Mouse (Mus musculus) olfactory bulb, adult 2 months (tissue): ENCODE measurements around the gene Yes1. TPM values are rescaled to one million over a fixed set of nuclear protein-coding genes. Genes with fewer than 3 reads are reported as not detected.
A peak's percentile ranks its signal among the peaks of the same experiment; 100 is the strongest.
"Not testable (repeated sequence)": the region's sequence is repeated elsewhere in the genome, so short reads cannot be mapped to it uniquely, and the experiment has no call there.

Source experiments
- H3K27ac ChIP-seq: fragments of 200-500 bp; 2 replicates; pipeline ENCODE4 v1.5.1; 2012; ENCODE audit warnings: low read depth, low read length; ENCODE audit not compliant: insufficient read depth
- H3K4me1 ChIP-seq: fragments of 200-500 bp; 2 replicates; pipeline ENCODE4 v1.6.1; 2012; ENCODE audit warnings: low read length; ENCODE audit not compliant: control insufficient read depth, insufficient read depth
- H3K4me3 ChIP-seq: fragments of 200-500 bp; 2 replicates; pipeline ENCODE4 v1.5.1; 2012; ENCODE audit warnings: mild to moderate bottlenecking, low read depth, low read length, moderate library complexity; ENCODE audit not compliant: insufficient read depth
- CTCF ChIP-seq: fragments of 200-500 bp; IDR thresholded peaks from 2 replicates; pipeline ENCODE4 v1.5.1; 2012; ENCODE audit warnings: low read depth, mild to moderate bottlenecking, low read length, moderate library complexity; ENCODE audit not compliant: insufficient read depth
- POLR2A ChIP-seq: fragments of 200-500 bp; IDR thresholded peaks from 2 replicates; pipeline ENCODE4 v1.6.1; 2012; ENCODE audit warnings: mild to moderate bottlenecking, low read depth, low read length, moderate library complexity; ENCODE audit not compliant: insufficient read depth
- WGBS: fragments of 180-500 bp; shearing (Covaris S2); methylation state at CpG from one replicate; pipeline ENCODE4 v1.1.7; 2018; 5-methylcytosine and 5-hydroxymethylcytosine counted together
- polyA plus RNA-seq: library from polyadenylated mRNA; stranded (reverse); fragments of >200 nt; gene quantifications from 2 replicates; pipeline ENCODE4 v1.2.4, GENCODE M21; 2012; ENCODE audit warnings: low replicate concordance; ENCODE audit not compliant: missing spikeins, insufficient read depth, insufficient read length

The Yes1 gene
- polyA plus RNA-seq, 1 experiment, result not detected

GRCm38 (mm10) chr5:32610064-32610800 lies 739 bp upstream of the Yes1 start:
- peak overlapping the region; percentile 82 for H3K4me3 ChIP-seq
- peak overlapping the region; percentile 76 for H3K27ac ChIP-seq
- TF ChIP-seq CTCF, result no peak
- TF ChIP-seq POLR2A, result no peak
- WGBS, result 20% methylated on average over 21 of the region's 21 CpGs
- no peaks in the 10 kb centered on the region for H3K4me1 ChIP-seq

DNA sequence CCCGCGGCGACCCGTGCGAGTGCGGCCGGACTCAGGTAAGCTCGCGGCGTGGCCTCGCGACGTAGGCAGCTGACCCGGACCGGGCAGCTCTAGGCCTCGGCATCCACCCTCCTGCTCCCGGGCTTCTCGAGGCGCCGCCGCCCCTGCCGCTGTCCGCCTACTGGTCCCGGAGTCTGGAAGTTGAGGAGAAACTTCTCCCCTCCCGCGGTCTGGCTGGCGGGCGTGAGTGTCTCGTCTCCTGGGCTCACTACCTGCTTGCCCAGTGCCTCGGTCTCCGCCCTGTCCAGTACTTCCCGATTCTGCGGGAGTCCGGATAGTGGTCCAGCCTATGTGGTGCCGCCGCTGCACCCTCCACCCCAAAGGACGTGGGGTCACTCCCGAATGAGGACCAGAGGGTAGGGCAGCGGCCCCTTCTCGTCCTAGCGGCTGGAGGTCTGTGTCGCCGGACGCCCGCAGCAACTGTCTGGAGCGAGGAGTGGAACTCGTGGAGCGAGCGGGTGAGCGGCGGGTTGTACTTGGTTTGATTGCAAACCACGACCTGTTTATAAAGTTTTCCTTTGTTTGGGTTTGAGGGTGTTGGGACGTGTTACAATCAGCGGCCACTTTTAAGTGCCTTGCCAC lies 480 bp downstream of the Yes1 start:
- no peak for TF ChIP-seq POLR2A
- TF ChIP-seq CTCF, result no peak
- under 1% methylated on average over 51 of the region's 54 CpGs for WGBS
- peak overlapping the region; percentile 76 for H3K27ac ChIP-seq
- peak overlapping the region; percentile 82 for H3K4me3 ChIP-seq
- no peaks in the 10 kb centered on the region for H3K4me1 ChIP-seq

- no peak overlapping the region for H3K4me3 ChIP-seq
- H3K27ac ChIP-seq, result peak overlapping the region; percentile 87
- WGBS, result 18% methylated on average over 2 of the region's 2 CpGs
- no peaks in the 10 kb centered on the region; the same call in 1 of the 2 replicates for H3K4me1 ChIP-seq
- TF ChIP-seq CTCF (no peak), POLR2A (no peak)
Measured at GRCm38 (mm10) chr5:32614291-32614690, 3.3 kb downstream of the Yes1 start.

GRCm38 (mm10) chr5:32614691-32615090 lies 3.7 kb downstream of the Yes1 start:
- Histone ChIP-seq H3K4me1 (no peaks in the 10 kb centered on the region; the same call in 1 of the 2 replicates), H3K4me3 (no peak overlapping the region), H3K27ac (peak overlapping the region; percentile 84)
- TF ChIP-seq CTCF (no peak), POLR2A (no peak)
- 10% methylated on average over 4 of the region's 4 CpGs for WGBS

DNA sequence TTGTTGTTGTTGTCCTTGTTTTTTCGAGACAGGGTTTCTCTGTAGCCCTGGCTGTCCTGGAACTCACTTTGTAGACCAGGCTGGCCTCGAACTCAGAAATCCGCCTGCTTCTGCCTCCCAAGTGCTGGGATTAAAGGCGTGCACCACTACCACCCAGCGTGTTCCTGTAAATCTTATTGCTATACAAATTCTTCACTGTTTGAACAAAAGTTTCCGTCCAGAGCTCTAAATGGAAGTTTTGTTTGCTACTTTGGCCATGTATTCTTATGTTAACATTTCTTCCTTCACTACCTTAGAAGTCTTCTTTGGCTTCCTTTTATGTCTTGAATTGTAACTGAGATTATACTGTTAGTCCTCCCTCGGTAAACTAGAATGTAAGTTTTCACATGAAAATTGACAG lies 5.5 kb downstream of the Yes1 start:
- H3K4me1 ChIP-seq, H3K27ac ChIP-seq, H3K4me3 ChIP-seq: not testable (repeated sequence)
- WGBS, result 88% methylated on average over 7 of the region's 7 CpGs

- Histone ChIP-seq H3K4me3 (no peak overlapping the region), H3K4me1 (no peaks in the 10 kb centered on the region; the same call in 1 of the 2 replicates), H3K27ac (no peak overlapping the region)
- no peak for TF ChIP-seq POLR2A
- WGBS, result 97% methylated on average over 1 of the region's 1 CpGs
Measured at GRCm38 (mm10) chr5:32617851-32618250, 6.9 kb downstream of the Yes1 start.

- Histone ChIP-seq H3K27ac (no peak overlapping the region), H3K4me1 (no peaks in the 10 kb centered on the region), H3K4me3 (no peak overlapping the region)
- TF ChIP-seq CTCF (no peak), POLR2A (no peak)
Measured at GRCm38 (mm10) chr5:32623649-32624048, 12.7 kb downstream of the Yes1 start.

GRCm38 (mm10) chr5:32624777-32625176 lies 13.8 kb downstream of the Yes1 start:
- TF ChIP-seq POLR2A, result no peak
- TF ChIP-seq CTCF, result no peak
- no peaks in the 10 kb centered on the region for H3K4me1 ChIP-seq
- WGBS, result 97% methylated on average over 2 of the region's 2 CpGs
- H3K27ac ChIP-seq, result no peak overlapping the region
- no peak overlapping the region for H3K4me3 ChIP-seq

GRCm38 (mm10) chr5:32633185-32633584 lies 22.2 kb downstream of the Yes1 start:
- Histone ChIP-seq H3K27ac (no peak overlapping the region), H3K4me1 (no peaks in the 10 kb centered on the region), H3K4me3 (no peak overlapping the region)
- TF ChIP-seq POLR2A (no peak), CTCF (no peak)
